Mouse (Mus musculus) retina, postnatal 1 day (tissue): ENCODE results near the gene Iqcg.
A peak's percentile ranks its signal among the peaks of the same experiment; 100 is the strongest.

Experiments
- DNase-seq: peaks from one replicate; pipeline ENCODE4 v3.0.0-alpha.2; 2012

Iqcg gene

DNA sequence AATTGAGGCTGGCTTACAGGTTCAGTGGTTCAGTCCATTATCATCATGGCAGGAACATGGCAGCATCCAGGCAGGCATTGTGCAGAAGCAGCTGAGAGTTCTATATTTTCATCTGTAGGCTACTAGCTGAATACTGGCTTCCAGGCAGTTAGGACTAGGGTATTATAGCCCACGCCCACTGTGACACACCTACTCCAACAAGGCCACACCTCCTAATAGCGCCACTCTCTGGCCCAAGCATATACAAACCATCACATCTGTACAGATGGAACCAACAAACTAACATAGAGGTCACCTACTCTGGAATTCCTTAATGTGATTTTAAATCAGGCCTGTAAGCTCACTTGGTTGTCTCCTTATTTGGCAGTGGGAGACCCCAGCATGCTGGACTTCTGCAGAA is 7.3 kb downstream of the Iqcg start:
- no peak for DNase-seq

DNA sequence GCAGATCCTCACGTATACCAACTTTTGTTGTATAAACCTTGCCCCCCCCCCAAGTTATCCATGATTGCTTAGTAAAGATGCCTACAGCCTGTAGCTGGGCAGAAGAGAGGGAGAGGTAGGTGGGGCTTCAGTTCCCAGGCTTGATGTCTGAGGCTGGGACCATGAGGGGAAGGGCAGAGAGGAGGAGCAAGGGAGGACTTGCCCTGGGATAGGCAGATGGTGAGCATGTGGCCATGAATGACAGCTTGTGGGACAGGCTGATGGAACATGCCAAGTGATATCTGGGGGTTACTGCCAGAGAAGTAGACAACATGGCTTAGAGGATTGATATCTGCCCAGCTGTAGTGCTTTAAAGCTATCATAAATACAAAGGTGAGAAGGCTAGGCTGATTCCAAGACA is 8.0 kb downstream of the Iqcg start:
- DNase-seq = no peak

DNA sequence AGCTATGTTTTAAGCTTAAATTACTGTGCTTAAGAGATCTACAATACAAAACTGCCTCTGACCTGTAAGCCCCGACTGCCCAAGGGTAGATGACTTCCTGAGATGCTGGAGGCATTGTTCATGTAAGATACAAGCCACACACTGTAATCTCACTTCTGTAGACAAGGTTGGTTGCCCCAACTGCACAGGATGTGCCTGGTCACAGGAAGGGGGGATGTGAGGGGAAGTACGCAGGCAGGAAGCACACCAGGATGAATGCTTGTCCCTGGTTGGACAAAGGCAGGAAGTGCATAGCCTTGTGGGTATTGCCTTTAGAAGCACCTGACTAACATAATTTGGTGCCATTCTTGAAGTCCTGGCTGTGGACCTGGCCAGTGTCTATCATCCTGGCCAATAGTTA is 12.8 kb downstream of the Iqcg start:
- DNase-seq = no peak

DNA sequence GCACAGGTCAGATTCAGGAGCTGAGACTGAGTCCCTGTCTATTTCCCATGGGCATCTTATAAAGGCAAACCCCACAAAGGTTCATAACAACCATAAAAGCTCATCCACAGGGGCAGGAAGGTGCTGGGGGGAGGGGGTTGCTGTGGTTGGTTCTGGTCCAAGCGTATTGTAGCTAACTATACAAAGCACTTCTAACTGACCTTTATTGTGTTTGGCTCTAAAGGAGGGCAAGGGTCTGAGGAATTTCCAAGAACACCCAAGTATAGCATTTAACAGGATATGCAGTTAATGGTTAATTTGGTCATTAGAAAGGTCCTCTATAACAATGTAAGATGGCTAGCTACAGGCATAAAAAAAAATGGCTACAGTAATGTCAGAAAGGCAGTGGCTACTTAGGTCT is 13.3 kb downstream of the Iqcg start:
- no peak for DNase-seq

DNA sequence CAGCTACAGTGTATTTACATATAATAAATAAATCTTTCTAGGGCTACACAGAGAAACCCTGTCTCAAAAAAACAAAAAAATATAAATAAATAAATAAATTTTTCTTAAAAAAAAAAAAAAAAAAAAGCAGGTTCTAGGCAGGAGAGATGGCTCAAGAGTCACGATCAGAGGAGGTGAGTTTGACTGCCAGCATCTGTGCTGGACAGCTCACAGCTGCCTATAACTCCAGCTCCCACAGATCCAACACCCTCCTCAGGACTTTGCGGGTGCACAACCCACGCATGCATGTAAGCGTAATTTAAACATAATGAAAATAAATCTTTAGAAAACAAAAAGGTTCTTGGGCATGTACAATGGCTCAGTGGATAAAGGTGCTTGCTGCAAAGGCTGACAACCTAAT is 20.0 kb downstream of the Iqcg start:
- no peak for DNase-seq

DNA sequence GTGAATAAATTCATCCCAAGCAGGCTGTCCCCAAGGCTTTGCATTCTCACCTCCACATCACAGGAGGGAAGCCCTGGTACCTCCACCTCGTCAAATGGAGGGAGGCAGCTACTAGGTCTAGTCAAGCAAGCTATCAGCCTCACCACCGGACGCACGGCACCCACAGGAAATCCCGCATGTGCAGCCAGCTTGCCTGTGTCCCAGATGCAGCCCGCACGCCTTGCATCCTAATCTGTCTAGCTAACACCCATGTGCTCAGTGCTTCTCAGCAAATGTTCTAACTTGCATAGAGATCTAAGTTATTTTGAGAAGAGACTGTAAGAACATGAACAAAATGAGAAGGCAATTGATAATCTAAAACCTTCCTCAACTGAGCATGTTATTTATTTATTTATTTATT is 29.7 kb downstream of the Iqcg start:
- no peak for DNase-seq

DNA sequence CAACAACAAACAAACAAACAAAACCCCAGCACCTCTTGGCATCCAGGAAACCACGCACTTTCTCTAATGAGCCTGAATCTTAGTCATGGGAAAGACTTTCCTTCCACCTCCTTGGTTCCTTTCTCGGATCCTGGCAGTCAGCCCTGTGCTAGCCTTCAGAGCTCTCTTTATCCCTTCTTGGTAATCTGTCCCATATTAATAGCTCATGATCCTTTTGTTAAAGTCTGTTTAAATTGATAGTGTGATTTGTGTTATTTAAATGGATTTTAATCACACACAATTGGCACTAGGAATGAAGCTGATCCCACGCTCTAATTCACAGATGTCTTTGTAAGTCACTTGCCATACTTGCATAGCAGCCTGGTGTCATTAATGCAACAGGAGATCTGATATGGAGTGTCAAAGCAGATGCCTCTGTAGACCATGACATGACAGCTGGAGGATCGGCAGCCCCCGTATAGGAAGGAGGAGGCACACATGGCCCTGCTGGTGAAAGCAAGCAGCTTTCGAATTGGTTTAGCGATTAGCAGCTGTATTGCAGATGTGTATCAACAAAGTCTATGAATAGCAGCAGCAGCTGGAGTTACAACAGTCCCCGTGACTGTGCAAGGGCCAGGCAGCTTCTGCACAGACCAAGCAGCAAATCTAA is 31.4 kb downstream of the Iqcg start:
- peak; percentile 80 for DNase-seq

DNA sequence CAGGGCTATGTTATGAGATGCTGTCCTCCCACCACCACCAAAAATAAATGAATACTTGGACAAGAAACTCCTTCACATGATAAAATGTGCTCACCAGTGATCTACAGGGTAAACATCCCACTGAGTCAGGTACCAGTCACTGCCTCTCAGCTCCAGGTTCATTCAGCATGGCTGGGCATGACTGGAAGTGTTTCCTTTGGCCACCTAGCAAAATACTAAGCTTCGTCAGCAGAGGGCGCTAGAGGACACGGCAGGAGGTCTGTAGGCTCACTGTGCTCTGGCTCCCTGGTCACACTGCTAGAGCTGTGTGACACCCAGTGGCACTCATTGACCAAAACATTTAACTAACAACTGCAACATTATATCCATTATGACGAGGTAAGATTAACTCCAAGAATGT is 32.3 kb downstream of the Iqcg start:
- DNase-seq = peak; percentile 88

DNA sequence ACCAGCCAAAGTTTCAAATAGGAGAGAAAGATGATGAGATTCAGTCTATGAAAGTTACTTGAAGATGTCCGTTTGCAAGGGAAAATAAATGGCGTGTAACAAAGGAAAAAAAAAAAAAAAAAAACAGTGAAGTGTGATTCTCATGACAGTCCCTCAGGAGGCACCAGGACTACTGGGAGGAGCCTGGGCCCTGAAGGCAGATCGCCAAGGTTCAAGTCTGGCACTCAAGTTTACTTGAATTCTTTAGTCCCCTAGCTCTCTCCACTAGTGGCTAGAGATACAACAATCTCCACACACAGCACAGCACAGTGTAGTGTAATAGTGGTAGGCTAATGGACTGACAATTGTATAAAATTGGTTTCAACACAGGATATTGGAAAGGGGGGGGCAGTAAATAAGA is 34.6 kb downstream of the Iqcg start:
- DNase-seq = no peak

DNA sequence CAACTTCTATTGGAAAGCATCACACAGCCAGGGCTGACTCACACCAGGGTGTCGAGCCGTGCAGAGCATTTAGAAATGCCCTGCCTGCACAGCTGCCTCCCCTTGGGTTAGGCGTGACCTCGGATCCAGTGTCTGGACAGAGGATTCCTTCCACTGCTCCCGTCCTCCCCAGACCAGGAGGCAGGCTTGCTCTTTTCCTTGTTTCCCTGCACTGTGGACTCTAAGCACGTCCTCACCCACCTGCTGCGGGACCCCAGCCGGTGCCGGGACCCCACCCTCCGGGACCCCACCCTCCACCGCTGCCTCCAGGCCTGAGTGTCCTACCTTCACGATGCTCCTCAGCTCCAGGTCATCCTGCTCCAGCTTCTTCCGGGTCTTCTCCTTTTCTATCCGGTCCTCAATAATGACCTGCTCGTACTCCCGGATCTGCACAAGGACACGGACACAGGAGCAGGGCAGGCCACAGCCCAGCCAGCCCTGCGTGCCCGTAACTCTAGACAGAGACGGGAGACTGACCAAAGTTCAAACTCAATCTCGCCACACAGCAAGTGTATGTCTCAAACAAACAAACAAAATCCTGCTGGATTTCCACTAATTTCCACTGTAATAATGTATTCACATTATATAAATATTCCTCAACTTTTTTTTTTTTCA is 36.8 kb downstream of the Iqcg start:
- DNase-seq = no peak

DNA sequence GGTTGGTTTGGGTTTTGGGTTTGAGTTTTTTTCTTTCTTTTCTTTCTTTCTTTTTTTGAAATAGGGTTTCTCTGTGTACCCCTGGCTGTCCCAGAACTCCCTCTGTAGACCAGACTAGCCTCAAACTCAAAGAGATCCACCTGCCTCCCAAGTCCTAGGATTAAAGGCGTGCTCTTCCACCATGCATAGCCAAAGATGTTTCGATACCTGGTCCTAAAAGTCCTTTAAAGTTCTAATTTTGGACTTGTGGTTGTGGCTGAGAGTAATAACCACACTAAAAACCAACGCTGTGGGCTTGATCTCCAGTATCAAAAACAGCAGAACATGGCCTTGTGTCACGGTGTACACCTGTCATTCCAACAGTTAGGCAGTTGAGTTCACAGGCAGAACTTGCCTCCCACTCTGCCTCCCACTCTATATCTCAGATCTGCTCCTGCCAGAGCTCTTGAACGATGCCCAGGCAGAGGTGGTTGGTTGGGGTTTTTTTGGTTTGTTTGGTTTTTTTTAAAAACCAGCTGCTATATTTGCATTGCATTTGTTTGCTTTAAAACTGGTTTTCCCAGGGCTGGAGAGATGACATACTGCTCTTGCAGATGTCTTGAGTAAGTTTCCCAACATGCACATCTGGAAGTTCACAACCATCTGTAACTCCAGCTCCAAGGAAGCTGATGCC is 38.2 kb downstream of the Iqcg start:
- DNase-seq = no peak

DNA sequence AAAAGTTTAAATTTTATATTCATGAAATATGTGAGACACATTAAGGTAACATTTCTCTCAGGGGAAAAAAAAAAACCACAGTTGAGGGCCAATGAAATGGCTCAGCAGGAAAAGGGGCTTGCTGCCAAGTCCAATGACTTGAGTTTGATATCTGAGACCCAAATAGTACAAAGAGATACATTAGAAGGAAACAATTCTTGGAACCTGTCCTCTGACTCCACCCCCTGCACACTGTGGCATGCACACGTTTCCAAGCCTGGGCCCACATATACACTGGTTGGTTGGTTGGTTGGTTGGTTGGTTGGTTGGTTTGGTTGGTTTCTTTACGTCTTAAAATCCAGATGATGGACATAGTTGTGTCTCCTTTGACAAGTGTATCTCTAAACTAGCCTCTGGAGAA is 40.0 kb downstream of the Iqcg start:
- DNase-seq = no peak

DNA sequence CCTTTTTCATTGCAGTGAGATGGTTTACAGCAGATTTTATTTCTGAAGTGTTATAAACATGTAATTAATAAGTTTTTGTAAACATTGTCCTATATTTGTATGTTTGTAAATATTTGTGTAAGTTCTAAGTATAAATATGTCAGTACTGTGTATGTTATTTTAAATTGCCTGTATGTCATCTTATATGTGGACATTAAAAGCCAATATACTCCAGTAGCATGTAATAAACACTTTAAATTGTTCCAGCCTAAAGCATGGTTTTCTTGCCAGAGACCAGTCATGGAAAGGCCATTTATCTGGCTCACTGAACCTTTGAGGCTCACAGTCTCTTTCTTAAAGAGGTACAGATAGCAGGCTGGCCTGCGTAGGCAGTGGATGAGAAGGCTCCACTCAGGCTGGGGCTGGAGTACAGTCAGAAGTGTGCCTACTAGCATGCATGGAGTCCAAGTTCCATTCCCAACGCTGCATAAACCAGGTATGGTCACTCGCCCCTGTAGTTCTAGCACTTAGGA is 40.6 kb downstream of the Iqcg start:
- DNase-seq = no peak

DNA sequence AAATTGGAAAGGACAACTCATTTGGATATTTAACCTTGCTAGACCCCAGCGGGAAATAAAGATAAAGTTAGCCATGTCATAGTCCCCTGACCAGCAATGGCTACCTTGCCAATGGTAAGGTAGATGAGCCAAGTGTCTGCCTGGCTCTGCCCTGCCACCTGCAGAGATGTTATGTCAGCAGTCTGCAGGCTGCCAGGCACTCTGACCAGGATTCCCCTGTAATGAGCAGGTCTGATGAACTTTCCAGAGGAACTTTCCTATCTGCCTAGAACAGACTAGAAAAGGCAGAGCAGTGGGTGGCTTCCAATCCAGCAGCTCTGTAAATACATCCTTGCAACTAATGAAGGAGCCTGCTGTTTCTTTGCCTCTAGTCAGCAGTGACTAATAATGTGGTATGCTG is 41.1 kb downstream of the Iqcg start:
- no peak for DNase-seq

DNA sequence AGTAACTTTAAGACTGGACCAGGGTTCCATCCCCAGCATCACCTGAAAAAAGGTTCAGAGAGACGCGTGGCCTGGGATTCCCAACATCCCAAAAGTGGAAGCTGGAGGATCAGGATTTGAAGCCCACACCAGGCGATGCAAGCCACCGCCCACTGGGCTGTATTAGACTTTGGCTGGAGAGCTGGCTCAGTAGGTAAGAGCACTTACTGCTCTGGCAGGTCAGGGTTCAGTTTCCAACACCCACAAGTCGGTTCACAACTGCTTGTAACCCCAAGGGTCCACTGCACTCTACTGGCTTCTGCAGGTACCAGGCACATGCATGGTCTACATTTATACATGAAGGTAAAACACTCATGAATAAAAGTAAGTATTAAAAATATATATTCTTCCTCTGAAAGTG is 42.2 kb downstream of the Iqcg start:
- no peak for DNase-seq

DNA sequence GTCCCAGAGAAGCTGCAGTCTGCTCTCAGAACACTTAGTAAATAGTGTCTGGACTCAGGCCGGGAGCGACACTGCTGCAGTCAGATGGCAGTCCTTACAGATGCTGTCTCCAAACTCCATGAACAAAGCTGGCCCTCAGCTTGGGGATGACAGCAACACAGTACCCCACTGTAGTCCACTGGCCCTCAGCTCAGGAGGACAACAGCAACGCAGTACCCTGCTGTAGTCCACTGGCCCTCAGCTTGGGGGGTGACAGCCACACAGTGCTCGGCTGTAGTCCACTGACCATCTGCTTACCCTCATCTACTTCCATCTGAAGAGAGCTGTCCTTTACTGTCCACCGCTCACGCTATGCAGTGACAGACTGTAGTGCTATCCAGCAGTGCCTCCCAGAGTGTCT is 45.9 kb downstream of the Iqcg start:
- DNase-seq = no peak

DNA sequence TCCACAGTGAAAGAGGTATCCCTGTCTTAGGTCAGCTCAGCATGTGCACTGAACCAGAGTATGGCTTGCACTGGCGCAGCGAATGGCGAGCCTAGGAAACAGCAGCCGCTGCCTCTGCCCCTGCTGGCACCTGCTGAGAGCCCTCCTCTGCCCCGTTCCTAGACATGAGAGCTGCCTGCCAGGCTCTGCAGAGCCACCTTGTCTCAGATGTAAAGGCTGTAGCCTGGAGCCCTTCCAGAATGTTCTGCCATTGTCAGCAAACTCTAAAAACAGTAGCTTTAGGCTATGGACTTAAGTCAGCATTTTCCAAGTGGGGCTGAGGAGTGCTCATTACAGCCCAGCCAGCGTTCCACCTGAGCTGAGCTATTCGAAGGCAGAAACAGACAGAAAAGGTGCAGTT is 48.6 kb downstream of the Iqcg start:
- no peak for DNase-seq

DNA sequence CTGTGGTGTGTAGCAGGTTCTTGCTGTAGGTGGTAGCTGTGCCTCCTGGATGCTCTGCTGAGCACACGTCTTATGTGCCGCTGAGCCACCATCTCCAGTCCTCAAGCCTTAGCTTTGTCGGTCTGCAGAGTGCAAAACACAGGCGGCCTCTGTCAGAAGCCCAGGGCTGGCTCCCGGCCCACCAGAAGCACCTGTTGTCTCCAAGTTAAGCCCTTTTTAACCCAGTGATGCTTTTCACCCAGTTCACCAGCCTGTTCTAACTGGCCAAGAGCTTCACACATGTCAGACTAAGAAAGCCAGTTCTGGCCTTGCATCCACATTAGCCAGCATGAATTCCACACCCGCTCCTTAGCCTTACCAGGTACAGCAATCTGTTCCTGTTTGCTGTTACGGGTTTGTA is 49.1 kb downstream of the Iqcg start:
- DNase-seq = no peak

DNA sequence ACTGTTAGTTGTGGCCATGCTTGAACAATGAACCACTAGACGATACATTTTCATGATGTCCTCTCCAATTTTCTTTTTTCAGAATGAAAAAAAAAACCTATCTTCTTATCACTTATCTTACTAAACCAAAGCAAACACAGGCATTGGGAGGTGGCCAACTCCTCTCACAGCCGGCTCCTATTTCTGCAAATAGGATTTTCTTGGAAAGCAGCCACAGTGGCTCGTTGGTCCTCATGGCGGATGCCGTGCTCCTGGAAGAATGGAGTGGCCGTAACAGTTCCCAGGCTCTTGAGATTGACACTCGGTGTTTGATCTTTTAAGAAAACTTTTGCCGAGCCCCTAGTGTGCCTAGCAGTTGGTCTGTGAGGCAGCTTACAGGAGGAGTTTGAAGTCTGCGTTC is 50.8 kb downstream of the Iqcg start:
- no peak for DNase-seq

DNA sequence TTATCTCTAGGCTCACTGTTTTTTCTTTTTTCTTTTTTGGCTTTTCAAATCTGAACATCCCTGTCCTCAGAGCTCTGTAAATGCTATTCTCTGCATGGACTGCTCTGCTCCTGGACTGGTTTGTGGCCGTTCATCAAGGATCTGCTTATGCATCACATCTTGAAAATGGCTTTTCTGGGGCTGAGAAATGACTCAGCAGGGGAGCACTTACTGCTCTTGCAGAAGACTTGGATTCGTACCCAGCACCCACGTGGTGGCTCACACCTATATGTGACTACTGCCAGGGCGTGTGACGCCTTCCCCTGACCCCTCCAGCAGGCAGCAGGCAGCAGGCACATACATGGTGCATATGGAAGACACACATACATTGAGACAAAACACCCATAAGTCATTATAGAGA is 63.9 kb downstream of the Iqcg start:
- DNase-seq = no peak

DNA sequence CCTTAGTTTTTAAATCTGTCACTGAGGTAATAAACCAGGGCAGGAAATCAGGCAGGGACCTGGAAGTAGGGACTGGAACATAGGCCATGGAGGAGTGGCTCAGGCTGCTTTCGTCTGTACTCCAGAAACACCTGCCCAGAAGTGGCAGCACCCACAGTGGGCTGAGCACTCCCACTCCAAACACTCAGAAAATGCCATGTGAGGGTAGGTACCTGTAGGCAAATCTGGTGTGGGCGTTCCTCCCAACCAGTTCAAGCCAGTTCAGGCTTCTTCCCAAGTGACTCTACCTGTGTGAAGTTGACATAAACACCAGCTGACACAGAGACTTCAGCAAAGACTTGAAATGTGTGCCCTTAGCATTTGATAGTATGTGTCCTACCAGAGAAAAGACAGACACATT is 71.4 kb downstream of the Iqcg start:
- DNase-seq = no peak

DNA sequence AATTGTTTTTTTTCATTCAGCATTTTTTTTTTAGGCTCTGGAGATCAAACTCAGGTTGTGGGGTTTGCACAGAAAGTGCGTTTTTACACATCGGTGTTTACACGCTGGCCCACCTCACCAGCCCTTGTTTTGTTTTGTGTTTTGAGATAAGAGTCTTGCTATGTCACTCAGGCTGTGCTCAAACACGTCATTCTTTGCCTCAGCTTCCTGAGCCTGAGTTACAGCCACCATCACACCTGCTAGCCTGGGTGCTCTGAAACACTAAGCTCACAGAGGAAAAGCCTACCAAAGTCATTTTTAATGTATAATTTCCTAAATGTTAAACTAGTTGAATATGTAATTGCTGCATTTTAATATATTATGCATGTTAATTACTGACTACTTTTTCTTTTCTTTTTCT is 74.6 kb downstream of the Iqcg start:
- DNase-seq = no peak

DNA sequence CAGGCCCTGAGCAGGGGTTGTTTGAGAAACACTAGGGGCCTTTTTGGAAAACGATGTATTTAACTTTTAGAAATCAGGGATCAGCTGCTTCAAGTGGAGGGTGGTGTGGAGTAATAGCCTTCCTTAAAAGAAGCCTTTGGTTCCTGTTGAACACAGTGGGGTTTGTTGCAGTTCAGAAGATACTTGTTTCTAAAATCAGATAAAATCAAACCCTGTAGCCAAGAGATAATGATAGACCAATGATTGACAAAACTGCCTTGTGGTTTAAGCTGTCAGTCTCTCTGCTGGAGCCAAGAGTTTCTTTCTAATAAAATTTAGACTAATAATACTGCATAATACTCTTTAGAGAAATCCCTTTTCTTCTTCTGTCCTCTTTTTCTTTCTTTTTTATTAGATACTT is 75.8 kb downstream of the Iqcg start:
- no peak for DNase-seq

DNA sequence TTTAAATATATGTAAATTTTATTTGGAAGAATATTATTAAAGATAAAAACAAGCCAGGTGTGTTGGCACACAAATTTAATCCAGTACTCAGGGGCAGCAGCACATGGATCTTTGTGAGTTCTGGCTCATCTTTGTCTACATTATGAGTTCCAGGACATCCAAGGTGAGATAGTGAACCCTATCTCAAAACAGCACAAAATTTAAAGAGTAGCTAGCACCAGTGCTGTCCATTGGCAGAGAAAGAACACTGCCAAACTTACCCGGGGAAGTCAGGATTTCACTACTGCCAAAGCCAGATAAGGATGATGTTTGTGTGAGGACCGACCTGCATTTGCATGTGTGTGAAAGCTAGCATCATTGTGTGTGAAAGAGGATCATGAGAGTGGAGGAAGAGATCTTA is 83.0 kb downstream of the Iqcg start:
- DNase-seq = no peak

DNA sequence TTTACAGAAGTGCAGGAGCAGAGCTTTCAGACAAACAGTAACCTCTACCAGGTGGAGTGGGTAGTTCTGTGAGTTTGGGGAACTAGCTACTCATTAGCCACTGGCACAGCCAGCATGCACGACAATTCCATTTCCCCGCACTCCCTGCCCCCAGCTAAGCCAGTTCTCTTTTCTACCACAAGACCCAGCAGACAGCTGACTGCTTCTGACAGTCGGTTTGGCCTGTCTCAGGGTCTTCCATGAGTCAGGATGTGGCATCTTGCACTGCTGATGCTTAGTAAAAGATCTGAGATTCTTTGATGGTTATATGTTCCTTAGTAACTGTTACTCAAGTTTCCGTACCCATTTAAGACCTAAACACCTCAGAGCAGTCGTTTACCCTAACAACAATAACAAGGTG is 83.5 kb downstream of the Iqcg start:
- DNase-seq = no peak
